Mouse (Mus musculus): ENCODE data around the gene Cfap20.

Gene Cfap20

GRCm38 (mm10) chr8:95411309-95411972 is 23.2 kb downstream of the Cfap20 start:
- DNase-seq: peak; percentile 93

GRCm38 (mm10) chr8:95409518-95409917 is 25.2 kb downstream of the Cfap20 start:
- no peak for DNase-seq

- no peak for DNase-seq
Measured at GRCm38 (mm10) chr8:95401091-95401490, 33.6 kb downstream of the Cfap20 start.

- DNase-seq: peak; percentile 88
Measured at GRCm38 (mm10) chr8:95399131-95399530, 35.5 kb downstream of the Cfap20 start.

- DNase-seq: peak; percentile 79
Measured at GRCm38 (mm10) chr8:95397201-95397600, 37.5 kb downstream of the Cfap20 start.

- DNase-seq: peak; percentile 81
Measured at GRCm38 (mm10) chr8:95396752-95397151, 37.9 kb downstream of the Cfap20 start.

GRCm38 (mm10) chr8:95395186-95395918 is 39.3 kb downstream of the Cfap20 start:
- DNase-seq: peak; percentile 86

GRCm38 (mm10) chr8:95392604-95393003 is 42.1 kb downstream of the Cfap20 start:
- DNase-seq: peak; percentile 98

GRCm38 (mm10) chr8:95391101-95391500 is 43.6 kb downstream of the Cfap20 start:
- DNase-seq: no peak

GRCm38 (mm10) chr8:95390312-95390711 is 44.4 kb downstream of the Cfap20 start:
- DNase-seq: no peak

GRCm38 (mm10) chr8:95387936-95388335 is 46.7 kb downstream of the Cfap20 start:
- no peak for DNase-seq

GRCm38 (mm10) chr8:95387221-95387620 is 47.4 kb downstream of the Cfap20 start:
- DNase-seq: no peak

GRCm38 (mm10) chr8:95386037-95386436 is 48.6 kb downstream of the Cfap20 start:
- DNase-seq: no peak

GRCm38 (mm10) chr8:95384501-95384900 is 50.2 kb downstream of the Cfap20 start:
- DNase-seq: no peak

- peak; percentile 93 for DNase-seq
Measured at GRCm38 (mm10) chr8:95381595-95381994, 53.1 kb downstream of the Cfap20 start.

GRCm38 (mm10) chr8:95380953-95381352 is 53.7 kb downstream of the Cfap20 start:
- DNase-seq: peak; percentile 96

GRCm38 (mm10) chr8:95378928-95379327 is 55.7 kb downstream of the Cfap20 start:
- peak; percentile 84 for DNase-seq

- DNase-seq: peak; percentile 95
Measured at GRCm38 (mm10) chr8:95377863-95378291, 56.8 kb downstream of the Cfap20 start.

- DNase-seq: peak; percentile 84
Measured at GRCm38 (mm10) chr8:95377101-95377500, 57.6 kb downstream of the Cfap20 start.

- no peak for DNase-seq
Measured at GRCm38 (mm10) chr8:95376309-95376999, 58.2 kb downstream of the Cfap20 start.

GRCm38 (mm10) chr8:95375374-95375930 is 59.2 kb downstream of the Cfap20 start:
- no peak for DNase-seq

- peak; percentile 94 for DNase-seq
Measured at GRCm38 (mm10) chr8:95374429-95374828, 60.2 kb downstream of the Cfap20 start.

GRCm38 (mm10) chr8:95373389-95374002 is 61.2 kb downstream of the Cfap20 start:
- DNase-seq: peak; percentile 97
